Mouse (Mus musculus) embryonic facial prominence, embryonic 11.5 days (tissue): Measurements from ENCODE around the gene Tmem37. TPM values are rescaled to one million over a fixed set of nuclear protein-coding genes. Genes with fewer than 3 reads are reported as not detected.
A peak's percentile ranks its signal among the peaks of the same experiment; 100 is the strongest.

Source experiments
- ATAC-seq: fragments of 200-750 bp; cut with Nextera tagmentation; replicated peaks from 2 replicates; pipeline ENCODE4 v1.8.0; 2017; ENCODE audit warnings: low read depth; ENCODE audit not compliant: insufficient number of reproducible peaks, low FRiP score, low TSS enrichment
- DNase-seq: peaks from one replicate; pipeline ENCODE4 v3.0.0-alpha.2; 2015; ENCODE audit warnings: low spot score
- H3K27ac ChIP-seq: fragments of 300-500 bp; sonication (generic); replicated peaks from 2 replicates; pipeline ENCODE4 v1.5.1; 2014; ENCODE audit warnings: mild to moderate bottlenecking, low read depth, low read length, control low read depth
- H3K27me3 ChIP-seq: fragments of 300-500 bp; sonication (generic); 2 replicates; pipeline ENCODE4 v1.6.1; 2014; ENCODE audit warnings: mild to moderate bottlenecking, low read length, moderate library complexity, mixed read lengths; ENCODE audit not compliant: control insufficient read depth, insufficient read depth
- H3K36me3 ChIP-seq: fragments of 300-500 bp; sonication (generic); replicated peaks from 2 replicates; pipeline ENCODE4 v1.6.1; 2014; ENCODE audit warnings: low read depth, mild to moderate bottlenecking, low read length, moderate library complexity, mixed read lengths; ENCODE audit not compliant: control insufficient read depth, insufficient read depth
- H3K4me1 ChIP-seq: fragments of 300-500 bp; sonication (generic); 2 replicates; pipeline ENCODE4 v1.6.1; 2014; ENCODE audit warnings: low read length, mixed read lengths; ENCODE audit not compliant: control insufficient read depth, insufficient read depth
- H3K4me2 ChIP-seq: fragments of 300-500 bp; sonication (generic); 2 replicates; pipeline ENCODE4 v1.6.1; 2014; ENCODE audit warnings: low read depth, mild to moderate bottlenecking, control low read depth, low read length, moderate library complexity
- H3K4me3 ChIP-seq: fragments of 300-500 bp; sonication (generic); 2 replicates; pipeline ENCODE4 v1.5.1; 2014; ENCODE audit warnings: low read depth, low read length, control low read depth
- H3K9ac ChIP-seq: fragments of 300-500 bp; sonication (generic); replicated peaks from 2 replicates; pipeline ENCODE4 v1.6.1; 2014; ENCODE audit warnings: mild to moderate bottlenecking, control low read depth, low read length
- H3K9me3 ChIP-seq: fragments of 300-500 bp; sonication (generic); replicated peaks from 2 replicates; pipeline ENCODE4 v1.6.1; 2016; ENCODE audit warnings: mild to moderate bottlenecking, low read length, inconsistent platforms, mixed read lengths; ENCODE audit not compliant: control insufficient read depth
- WGBS: fragments of 180-500 bp; shearing (Covaris S2); extraction: QIAGEN DNeasy Blood & Tissue Kit; methylation state at CpG from one replicate; pipeline ENCODE4 v1.1.7; 2014; 5-methylcytosine and 5-hydroxymethylcytosine counted together
- polyA plus RNA-seq: library from polyadenylated mRNA; unstranded; fragments of >200 nt; fragmentation: Nextera tagmentation; extraction: Ambion mirVana; gene quantifications from 2 replicates; pipeline ENCODE4 v1.2.1, GENCODE M21; 2014

Gene Tmem37
- polyA plus RNA-seq, 1 experiment from 2014 or later: 6.1 TPM

- Histone ChIP-seq H3K27ac (no peak overlapping the region), H3K27me3 (no peaks in the 10 kb centered on the region), H3K4me1 (no peaks in the 10 kb centered on the region), H3K36me3 (no peaks in the 10 kb centered on the region), H3K4me3 (no peak overlapping the region), H3K9ac (no peak overlapping the region), H3K4me2 (no peak overlapping the region), H3K9me3 (no peaks in the 10 kb centered on the region)
- 67% methylated on average over 5 of the region's 5 CpGs for whole genome bisulfite sequencing
- DNase-seq (no peak), ATAC-seq (no peak)
These were observed 13.2 kb downstream of the Tmem37 start for GRCm38 (mm10) chr1:120060687-120061086.

GRCm38 (mm10) chr1:120057674-120058430 is 16.0 kb downstream of the Tmem37 start:
- no peak for ATAC-seq
- Histone ChIP-seq H3K4me2 (no peak overlapping the region), H3K4me3 (no peak overlapping the region)

GRCm38 (mm10) chr1:120057044-120057443 is 16.8 kb downstream of the Tmem37 start:
- H3K36me3 ChIP-seq: no peaks in the 10 kb centered on the region
- H3K27ac ChIP-seq: no peak overlapping the region
- H3K27me3 ChIP-seq: no peaks in the 10 kb centered on the region
- no peaks in the 10 kb centered on the region for H3K4me1 ChIP-seq
- H3K4me2 ChIP-seq: no peak overlapping the region
- DNase-seq: peak; percentile 41
- H3K9ac ChIP-seq: no peak overlapping the region
- no peak overlapping the region for H3K4me3 ChIP-seq
- 60% methylated on average over 14 of the region's 14 CpGs for WGBS
- H3K9me3 ChIP-seq: no peaks in the 10 kb centered on the region
- ATAC-seq: no peak

More at GRCm38 (mm10) chr1:120057674-120058430, 16.0 kb downstream of the Tmem37 start:
- no peak for DNase-seq
- Histone ChIP-seq H3K27ac (no peak overlapping the region), H3K27me3 (no peaks in the 10 kb centered on the region), H3K9ac (no peak overlapping the region), H3K4me1 (no peaks in the 10 kb centered on the region), H3K9me3 (no peaks in the 10 kb centered on the region), H3K36me3 (no peaks in the 10 kb centered on the region)
- 62% methylated on average over 8 of the region's 8 CpGs for WGBS

GRCm38 (mm10) chr1:120056236-120056635 is 17.6 kb downstream of the Tmem37 start:
- no peak overlapping the region for H3K4me3 ChIP-seq
- no peak for ATAC-seq
- 60% methylated on average over 7 of the region's 7 CpGs for WGBS

GRCm38 (mm10) chr1:120055475-120055874 is 18.4 kb downstream of the Tmem37 start:
- DNase-seq: no peak
- no peak for ATAC-seq

More at GRCm38 (mm10) chr1:120056236-120056635, 17.6 kb downstream of the Tmem37 start:
- no peak for DNase-seq
- Histone ChIP-seq H3K9ac (no peak overlapping the region), H3K36me3 (no peaks in the 10 kb centered on the region), H3K4me2 (no peak overlapping the region), H3K27ac (no peak overlapping the region), H3K27me3 (no peaks in the 10 kb centered on the region), H3K4me1 (no peaks in the 10 kb centered on the region), H3K9me3 (no peaks in the 10 kb centered on the region)

GRCm38 (mm10) chr1:120054997-120055396 is 18.9 kb downstream of the Tmem37 start:
- DNase-seq (no peak), ATAC-seq (no peak)
- Histone ChIP-seq H3K9ac (no peak overlapping the region), H3K4me1 (no peaks in the 10 kb centered on the region), H3K4me3 (no peak overlapping the region), H3K27me3 (no peaks in the 10 kb centered on the region), H3K36me3 (no peaks in the 10 kb centered on the region), H3K9me3 (no peaks in the 10 kb centered on the region), H3K27ac (no peak overlapping the region), H3K4me2 (no peak overlapping the region)
- 91% methylated on average over 6 of the region's 6 CpGs for WGBS

More at GRCm38 (mm10) chr1:120055475-120055874, 18.4 kb downstream of the Tmem37 start:
- no peak overlapping the region for H3K4me2 ChIP-seq
- H3K36me3 ChIP-seq: no peaks in the 10 kb centered on the region
- H3K9ac ChIP-seq: no peak overlapping the region
- no peak overlapping the region for H3K27ac ChIP-seq
- H3K4me3 ChIP-seq: no peak overlapping the region
- 82% methylated on average over 6 of the region's 6 CpGs for WGBS
- no peaks in the 10 kb centered on the region for H3K4me1 ChIP-seq
- no peaks in the 10 kb centered on the region for H3K27me3 ChIP-seq
- no peaks in the 10 kb centered on the region for H3K9me3 ChIP-seq

GRCm38 (mm10) chr1:120051070-120051469 is 22.8 kb downstream of the Tmem37 start:
- H3K4me1 ChIP-seq: no peaks in the 10 kb centered on the region
- no peak overlapping the region for H3K27ac ChIP-seq
- no peak for ATAC-seq
- H3K36me3 ChIP-seq: no peaks in the 10 kb centered on the region
- no peak overlapping the region for H3K4me2 ChIP-seq
- H3K4me3 ChIP-seq: no peak overlapping the region
- H3K27me3 ChIP-seq: no peaks in the 10 kb centered on the region
- peak; percentile 15 for DNase-seq
- H3K9me3 ChIP-seq: no peaks in the 10 kb centered on the region
- 45% methylated on average over 1 of the region's 1 CpGs for WGBS
- no peak overlapping the region for H3K9ac ChIP-seq

GRCm38 (mm10) chr1:120047325-120047724 is 26.5 kb downstream of the Tmem37 start:
- Histone ChIP-seq H3K9ac (no peak overlapping the region), H3K4me3 (no peak overlapping the region), H3K4me1 (no peaks in the 10 kb centered on the region), H3K9me3 (no peaks in the 10 kb centered on the region), H3K36me3 (no peaks in the 10 kb centered on the region), H3K27me3 (no peaks in the 10 kb centered on the region), H3K27ac (no peak overlapping the region), H3K4me2 (no peak overlapping the region)
- ATAC-seq (no peak), DNase-seq (no peak)
